Mouse (Mus musculus): Measurements from ENCODE around the gene Ppp1r35.

The Ppp1r35 gene

DNA sequence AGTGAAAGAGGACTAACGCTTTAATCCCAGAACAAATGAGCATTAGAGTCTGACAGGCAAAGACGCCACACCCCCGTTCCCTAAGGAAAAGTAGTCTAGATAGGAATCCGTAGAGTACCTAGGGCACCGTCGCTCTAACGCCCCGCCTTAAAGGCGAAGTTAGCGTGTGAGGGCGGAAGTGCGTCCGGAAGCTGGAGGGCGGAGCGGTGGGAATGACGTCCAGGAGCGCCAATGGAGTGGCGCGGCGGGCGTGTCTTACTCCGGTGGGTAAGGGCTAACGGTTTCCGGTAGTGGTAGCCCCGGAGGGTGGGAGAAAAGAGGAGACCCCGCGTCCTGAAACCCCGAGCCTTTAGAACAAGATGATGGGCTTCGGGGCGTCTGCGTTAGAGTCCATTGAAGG lies at the start of gene Ppp1r35:
Gene Ppp1r35 (plus strand): TSS at position 215 of the 400 bp plus-strand sequence.
- in situ Hi-C loops (cut with MboI, MseI) = loop anchor here (5.0 to 25.0 kb wide), 3 partner anchors 251 to 1816 kb away; partner anchors contain the start of genes Get4 (in 1 of the 2) and Ssc4d (in 1 of the 2)

DNA sequence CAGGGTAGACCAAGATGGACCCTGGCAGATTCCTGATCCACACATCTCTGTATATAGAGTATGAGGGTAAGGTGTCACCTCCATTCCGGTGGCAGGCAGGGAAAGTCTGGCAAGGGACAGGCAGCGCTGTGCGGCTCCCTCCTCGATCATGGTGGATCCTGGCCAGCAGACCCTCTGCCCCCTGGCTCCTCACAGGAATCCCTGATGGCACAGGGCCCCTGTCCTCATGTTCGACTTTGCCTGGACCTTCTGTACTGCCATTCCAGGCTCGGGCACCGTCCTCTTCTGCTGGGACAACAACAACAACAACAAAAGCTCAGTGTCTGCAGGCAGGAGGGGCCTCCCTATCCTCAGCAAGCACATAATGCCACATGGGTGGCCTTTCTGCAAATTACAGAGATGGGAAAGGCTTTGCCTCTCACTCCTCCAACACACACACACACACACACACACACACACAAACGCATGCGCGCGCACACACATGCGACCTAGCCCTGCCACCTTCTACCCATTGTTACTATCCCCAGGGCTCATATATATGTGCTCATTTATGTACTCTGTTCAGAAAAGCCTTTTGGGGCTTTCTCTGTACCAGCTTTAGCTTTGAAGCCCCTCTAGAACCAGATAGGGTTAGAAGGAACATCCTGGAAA lies 44.9 kb upstream of the Ppp1r35 start:
- in situ Hi-C loops (cut with MboI, MseI) = no loop called here

DNA sequence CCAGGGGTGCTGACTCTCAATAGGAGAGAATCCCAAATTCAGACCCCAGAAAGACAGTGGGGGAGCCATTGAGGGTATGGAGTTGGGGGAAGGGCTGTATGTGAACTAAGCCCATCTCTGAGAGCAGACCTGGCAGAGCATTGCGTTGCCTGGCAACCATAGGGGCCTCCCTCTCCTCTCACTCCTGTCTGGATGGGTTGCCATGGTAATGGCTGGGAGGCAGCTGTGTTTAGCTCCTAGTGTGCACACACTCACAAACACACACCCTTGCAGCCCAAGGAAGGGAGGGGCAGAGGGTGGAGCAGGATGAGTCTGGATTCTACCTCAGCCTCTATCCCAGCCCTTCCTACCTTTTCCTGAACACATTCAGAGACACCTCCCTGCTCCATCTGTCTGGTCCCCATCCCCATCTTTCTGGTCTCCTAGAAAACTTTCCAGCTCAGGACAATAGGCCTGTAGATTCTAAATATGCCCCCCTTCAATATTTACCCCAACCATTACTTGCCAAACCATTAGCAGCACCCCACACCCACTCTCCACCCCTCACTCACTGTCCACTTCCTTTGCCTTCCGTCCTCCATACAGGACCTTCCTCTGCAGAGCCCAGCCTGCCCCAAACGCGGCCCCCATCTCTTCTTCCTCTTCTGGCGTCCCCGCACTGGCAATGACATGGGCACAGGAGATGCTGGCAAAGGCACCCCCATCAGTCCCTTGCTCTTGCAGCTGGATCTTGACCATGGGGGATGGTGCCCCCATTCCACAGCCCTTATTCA lies 44.2 kb upstream of the Ppp1r35 start:
- in situ Hi-C loops (cut with MboI, MseI) = no loop called here

DNA sequence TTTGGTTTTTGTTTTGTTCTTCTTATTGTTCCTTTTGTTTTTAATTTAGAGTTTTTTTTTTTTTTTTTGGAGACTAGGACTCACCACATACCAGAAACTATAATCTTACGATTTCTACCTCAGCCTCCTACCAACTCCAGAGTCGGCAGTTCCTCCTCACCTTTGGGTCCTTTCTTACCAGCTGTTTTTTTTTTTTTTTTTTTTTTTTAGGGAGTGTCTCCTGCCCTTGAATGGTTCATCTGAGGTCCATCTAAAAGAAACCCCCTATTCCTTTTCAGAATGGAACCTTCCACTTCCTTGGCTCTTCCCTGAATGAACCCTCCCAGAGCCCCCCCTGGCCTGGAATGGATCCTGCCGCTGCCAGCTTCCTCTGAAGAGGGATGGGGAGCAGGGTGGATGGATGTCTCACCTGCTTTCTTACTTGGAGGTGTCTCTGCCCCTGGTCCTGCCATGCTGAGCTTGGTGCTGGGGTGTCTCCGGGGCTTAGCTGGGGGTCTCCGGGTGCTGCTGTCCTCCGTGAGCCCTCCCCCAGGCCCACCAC lies 41.2 kb upstream of the Ppp1r35 start:
- in situ Hi-C loops (cut with MboI, MseI) = no loop called here

DNA sequence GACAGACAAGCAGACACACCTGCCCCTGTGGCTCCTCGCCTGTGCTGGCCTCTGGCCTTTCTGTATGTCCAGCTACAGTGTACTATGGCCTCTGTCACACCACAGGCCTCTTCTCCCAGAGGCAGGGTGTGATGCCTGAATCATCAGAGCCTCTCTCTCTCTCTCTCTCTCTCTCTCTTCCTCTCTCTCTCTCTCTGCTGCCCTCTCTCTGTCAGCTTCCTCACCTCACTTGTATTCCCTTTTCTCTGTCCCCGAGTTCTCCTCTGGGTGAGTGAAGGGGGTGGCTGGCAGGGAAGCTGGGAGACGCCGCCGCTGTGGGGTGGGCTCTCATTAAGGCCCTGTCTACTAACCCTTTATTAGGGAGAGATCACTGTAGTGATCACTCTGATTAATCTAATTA lies 40.1 kb upstream of the Ppp1r35 start:
- in situ Hi-C loops (cut with MboI, MseI) = no loop called here

DNA sequence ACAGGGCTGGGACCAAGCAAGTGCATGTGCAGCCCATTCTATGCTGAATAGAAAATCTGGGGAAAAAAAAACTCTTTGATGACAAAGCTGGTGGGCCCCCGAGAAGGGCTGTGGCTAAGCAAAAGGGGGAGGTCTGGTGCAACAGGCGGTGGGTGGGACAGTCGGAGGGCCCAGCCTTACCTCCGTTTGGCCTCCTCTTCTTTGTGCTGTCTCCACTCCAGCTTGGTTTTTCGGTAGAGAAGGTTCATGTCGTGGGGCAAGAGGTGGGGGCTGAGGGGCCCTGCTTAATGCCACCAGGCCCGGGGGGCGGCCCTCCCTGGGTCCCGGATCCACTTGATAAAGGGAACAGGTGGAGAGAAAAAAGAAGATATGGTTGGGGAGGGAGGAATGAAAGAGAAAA lies 39.2 kb upstream of the Ppp1r35 start:
- in situ Hi-C loops (cut with MboI, MseI) = no loop called here

DNA sequence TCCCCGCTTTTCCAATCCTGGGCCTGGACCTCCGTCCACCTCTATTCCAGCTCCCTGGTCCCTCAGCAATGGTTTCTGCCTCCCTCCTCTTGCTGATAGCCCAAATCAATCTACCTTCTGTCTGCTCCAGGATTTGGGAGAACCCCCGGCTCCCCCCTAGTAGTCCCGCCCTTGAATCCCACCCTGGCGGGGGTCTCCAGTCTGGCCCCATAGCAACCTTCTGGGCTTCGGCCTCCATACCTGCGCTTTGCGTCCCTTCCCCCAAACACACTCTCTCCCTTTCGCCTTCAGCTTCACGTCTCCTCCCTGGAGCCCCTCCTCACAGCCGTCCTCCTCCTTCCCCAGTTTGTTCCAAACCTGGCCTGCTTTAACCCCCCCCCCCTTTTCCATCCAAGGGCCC lies 38.1 kb upstream of the Ppp1r35 start:
- in situ Hi-C loops (cut with MboI, MseI) = no loop called here

DNA sequence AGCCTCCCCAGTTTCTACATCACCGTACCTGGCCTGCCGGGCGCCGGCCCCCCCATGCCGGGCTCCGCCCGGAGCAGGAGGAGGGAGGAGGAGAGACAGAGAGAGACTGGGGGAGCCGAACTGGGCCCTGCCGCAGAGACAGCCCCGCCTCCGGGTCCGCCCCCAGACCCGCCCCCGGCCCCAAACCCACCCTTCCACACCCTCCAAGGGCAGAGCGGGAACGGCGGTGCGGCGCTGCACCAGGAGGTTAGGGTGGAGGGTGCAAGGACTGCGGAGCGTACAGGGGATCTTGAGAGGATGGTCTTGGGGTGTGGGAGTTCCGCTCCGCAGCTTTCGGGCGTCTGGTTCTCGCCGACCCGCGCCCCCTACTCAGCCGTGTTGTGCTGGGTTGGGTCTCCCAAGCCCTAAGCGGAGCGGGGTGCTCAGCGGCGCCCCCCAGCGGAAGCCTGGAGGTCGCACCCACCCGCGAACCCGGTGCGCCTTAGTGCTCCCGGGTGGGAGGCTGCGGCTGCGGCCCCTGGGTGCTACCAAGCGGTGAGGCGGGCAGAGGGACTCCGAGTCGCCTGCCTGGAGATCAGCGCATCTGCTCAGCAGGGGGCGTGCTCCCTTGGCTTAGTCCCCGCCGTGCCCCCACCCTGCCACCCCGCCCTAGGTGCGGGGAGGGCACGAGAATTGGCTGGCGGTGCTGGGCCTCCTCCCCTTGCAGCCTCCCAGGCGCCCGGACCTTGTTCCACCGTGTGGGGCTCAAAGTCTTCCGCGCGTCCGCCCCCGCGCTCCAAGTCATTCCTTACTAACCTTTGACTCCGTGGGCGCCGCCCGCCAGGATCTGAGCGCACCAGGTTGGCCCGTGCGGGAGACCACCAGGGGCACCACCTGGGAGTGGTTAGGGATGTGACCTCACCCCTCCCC lies 37.4 kb upstream of the Ppp1r35 start, which contains the start of gene Nyap1:
Gene Nyap1 (minus strand): TSS at position 585 of the 909 bp plus-strand sequence.
- in situ Hi-C loops (cut with MboI, MseI) = no loop called here

DNA sequence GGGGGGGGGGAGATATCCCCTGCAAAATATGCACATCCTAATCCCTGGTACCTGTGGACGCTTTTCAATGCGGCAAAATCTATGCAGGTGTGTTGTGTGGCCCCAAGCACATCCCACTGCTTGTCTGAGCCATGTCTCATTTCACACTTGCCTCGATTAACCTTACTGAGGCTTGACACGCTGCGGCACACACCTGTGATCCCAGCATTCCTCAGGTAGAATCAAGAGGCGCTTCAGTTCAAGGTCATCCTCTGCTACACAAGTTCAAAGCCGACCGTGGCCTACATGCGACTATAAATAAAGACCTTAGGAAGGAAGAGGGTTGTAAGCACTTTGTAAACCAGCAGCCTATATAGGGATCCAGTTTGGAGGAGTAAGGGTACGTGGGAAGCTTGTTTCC lies 36.6 kb upstream of the Ppp1r35 start:
- in situ Hi-C loops (cut with MboI, MseI) = no loop called here

DNA sequence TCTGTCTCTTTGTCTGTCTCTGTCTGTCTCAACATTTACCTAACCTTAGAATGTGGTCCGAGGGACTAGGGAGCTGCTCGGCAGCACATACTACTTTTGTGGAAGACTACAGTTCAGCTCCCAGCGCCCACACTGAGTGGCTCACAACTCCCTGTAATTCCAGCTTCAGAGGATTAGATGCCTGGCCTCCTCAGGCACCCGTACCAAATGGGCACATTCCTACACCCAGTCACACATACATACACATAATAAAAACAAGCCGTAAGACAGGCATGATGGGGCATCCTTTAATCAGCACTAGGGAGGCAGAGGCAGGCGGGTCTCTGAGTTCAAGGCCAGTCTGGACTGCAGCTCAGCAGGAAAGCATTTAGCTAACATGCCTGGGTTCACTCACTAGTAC lies 35.8 kb upstream of the Ppp1r35 start:
- in situ Hi-C loops (cut with MboI, MseI) = no loop called here

DNA sequence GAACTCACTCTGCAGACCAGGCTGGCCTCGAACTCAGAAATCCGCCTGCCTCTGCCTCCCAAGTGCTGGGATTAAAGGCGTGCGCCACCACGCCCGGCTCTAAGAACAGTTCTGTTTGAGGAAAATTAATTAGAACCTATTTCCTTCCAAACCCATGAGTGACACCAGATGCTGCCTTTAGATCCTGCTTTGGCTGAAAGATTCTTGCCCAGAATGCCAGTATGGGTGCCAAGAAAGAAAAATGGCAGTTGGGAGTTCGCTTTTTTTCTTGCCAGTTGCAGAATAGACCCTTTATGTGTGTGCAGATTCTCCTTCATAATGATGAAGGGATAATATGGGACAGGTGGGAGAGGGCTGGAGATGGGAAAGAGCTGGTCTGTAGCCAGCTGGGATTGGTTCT lies 34.5 kb upstream of the Ppp1r35 start:
- in situ Hi-C loops (cut with MboI, MseI) = no loop called here

DNA sequence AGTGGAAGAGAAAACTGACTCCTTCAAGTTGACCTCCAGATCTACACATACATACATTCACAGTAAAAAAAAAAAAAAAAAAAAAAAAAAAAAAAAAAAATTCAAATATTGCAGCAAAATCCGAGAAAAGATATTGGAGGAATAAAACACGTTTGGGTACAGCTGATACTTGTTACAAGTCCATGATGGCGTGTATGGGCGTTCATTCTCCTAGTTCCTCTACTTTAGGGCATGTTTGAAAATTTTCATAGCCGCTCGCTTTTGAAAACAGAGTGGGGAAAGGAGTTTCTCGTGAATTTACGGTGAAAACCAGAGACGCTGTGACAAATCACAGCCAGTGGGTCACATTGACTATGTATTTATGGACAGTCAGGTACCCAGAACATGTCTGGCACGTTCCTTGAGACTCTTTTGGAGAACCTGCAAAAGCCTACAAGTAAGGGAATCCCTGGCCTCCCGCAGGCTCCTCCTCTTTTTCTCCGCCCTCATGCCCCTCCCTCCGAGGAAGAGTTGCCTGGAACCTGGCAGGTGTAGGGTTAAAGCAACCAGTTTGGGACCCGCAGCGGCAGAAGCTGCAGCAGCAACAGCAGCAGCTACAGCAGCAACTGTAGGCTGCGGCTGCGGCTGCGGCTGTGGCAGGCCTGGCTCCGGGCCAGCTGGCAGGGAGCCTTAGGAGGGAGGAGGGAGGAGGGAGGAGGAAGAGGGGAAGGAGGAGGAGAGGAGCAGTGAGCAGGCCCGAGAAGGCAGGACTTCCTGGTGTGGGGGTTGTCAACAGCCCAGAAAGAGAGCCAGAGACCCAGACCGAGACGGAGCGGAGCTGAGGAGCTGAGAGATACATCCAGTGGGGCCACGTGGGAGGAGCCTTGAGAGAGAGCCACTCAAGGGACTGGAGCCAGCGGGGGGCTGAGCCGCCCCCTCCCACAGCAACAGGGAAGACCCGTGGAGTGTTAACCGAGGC lies 33.2 kb upstream of the Ppp1r35 start, which contains the start of gene Tsc22d4:
Gene Tsc22d4 (plus strand): TSS at position 517 of the 958 bp plus-strand sequence.
- in situ Hi-C loops (cut with MboI, MseI) = no loop called here

DNA sequence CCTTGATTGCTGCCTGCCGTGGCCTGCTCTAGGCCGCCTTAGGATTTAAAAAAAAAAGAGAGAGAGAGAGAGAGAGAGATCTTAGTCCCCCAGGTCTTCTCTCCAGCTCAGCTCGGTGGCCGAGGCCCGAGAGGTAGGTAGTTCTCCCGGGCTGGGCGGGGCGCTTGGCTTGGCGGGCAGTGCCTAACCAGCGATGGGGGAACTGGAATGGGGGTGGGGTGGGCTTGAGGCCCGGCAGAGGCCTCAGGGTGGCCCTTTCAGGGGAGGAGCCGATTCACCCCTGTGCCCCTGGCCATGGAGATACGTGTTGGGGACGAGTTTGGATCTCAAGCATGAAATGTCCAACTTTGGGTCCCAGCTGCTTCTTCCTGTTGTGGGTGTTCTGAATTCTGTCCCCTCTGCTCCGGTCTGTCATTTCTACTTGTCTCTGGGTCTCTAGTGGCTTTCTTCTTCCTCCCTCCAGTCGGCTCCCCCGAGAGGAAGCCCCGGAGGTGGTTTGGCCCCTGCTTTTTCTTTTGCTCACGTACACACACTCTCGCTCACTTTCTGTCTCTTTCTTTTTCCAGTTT lies 32.3 kb upstream of the Ppp1r35 start:
- in situ Hi-C loops (cut with MboI, MseI) = no loop called here

DNA sequence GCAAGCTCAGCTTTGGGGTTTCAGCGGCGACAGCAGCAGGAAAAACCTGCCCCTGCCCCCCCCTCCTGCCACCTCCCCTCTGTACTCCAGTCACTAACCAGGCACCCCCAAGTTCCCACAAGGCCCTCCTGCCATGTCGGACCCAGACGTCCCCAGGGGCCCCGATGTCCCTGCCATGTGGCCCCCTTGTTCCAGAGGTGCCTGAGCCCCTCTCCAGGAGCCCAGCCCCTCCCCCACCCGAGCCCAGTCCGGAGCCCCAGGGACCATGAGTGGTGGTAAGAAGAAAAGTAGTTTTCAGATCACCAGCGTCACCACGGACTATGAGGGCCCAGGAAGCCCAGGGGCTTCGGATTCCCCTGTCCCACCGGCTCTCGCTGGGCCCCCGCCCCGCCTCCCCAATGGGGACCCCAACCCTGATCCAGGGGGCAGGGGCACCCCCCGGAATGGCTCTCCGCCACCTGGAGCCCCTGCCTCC lies 31.8 kb upstream of the Ppp1r35 start:
- in situ Hi-C loops (cut with MboI, MseI) = no loop called here

DNA sequence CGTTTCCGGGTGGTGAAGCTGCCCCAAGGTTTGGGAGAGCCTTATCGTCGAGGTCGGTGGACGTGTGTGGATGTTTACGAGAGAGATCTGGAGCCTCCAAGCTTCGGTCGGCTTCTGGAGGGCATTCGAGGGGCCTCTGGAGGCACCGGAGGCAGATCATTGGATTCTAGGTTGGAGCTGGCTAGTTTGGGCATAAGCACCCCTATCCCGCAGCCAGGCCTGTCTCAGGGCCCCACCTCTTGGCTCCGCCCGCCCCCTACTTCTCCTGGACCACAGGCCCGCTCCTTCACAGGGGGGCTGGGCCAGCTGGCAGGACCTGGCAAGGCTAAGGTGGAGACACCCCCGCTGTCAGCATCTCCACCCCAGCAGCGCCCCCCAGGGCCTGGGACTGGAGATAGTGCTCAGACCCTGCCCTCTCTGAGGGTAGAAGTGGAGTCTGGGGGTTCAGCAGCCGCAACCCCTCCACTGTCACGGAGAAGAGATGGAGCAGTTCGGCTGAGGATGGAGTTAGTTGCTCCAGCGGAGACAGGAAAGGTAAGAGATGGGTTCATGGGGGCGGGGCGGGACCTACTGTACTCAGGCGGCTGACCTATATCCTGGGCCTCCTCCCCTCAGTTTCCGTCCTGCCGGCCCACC lies 31.2 kb upstream of the Ppp1r35 start:
- in situ Hi-C loops (cut with MboI, MseI) = no loop called here

DNA sequence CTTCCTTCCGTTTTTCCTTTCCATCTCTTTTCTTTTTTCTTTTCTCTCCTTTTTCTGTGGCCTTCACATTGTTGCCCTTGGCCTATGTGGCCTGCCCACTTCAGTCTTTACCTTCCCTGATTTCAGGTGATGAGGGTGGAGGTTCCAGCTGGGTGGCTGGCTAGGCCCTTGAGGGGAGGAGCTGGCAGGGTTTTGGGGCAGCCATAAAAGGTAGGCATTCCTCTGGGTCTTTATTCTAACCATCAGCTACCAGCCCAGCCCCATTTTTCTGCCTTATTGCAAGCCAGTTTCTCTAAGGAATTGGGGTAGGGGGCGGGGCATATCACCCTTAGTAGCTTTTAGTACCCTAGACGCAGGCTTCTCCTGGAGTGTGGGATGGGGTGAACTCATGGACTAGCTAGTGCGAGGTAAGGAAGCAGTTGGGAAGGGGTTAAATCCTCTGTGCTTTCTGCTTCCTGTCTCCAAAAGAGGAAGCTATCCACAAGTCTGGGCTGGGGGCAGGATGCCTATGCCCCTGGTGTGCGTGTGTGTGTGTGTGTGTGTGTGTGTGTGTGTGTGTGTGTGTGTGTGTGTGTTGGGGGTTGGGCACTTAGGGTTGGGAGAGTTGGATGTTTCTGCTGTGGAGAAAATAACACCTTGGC lies 30.4 kb upstream of the Ppp1r35 start:
- in situ Hi-C loops (cut with MboI, MseI) = no loop called here

DNA sequence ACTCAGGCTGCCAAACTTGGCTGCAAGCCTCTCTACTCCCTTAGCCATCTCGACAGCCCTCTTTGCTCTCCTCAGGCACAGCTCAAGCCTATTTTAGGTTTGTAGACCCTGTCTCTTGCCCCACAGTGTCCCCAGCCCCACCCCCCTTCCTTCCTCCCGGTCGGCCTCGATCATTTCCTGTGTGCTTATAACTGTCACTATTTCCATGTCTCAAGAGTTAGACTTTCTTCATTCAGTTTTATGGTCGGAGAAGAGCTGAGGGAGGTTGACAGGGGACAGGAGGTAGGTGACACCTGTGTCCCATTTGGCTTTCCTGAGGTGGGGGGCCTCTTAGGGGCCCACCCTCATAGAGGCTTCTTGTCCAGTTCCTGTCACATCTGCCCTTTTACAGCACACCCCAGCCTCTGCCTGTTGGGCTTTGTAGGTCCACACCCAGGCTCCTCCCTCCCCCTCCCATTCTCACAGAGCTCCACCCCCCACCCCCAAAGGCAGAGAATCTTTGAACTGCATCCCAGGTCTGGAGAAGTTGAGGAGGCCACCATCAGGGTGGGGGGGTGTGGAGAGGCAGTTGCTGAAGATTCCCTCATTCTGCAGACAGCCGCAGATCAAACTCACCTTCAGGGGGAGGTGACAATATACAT lies 29.3 kb upstream of the Ppp1r35 start:
- in situ Hi-C loops (cut with MboI, MseI) = no loop called here

DNA sequence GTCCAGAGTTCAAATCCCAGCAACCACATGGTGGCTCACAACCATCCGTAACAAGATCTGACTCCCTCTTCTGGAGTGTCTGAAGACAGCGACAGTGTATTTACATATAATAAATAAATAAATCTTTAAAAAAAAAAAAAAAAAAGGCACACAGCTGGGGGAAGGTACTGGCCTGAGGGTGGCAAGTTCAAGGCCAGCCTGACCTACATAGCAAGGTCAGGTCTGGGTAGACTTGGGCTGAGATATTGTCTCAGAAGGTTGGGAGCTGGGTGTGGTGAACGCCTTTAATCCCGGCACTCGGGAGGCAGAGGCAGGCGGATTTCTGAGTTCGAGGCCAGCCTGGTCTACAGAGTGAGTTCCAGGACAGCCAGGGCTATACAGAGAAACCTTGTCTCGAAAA lies 28.4 kb upstream of the Ppp1r35 start:
- in situ Hi-C loops (cut with MboI, MseI) = loop anchor here in 1 of 2 experiments (25.0 kb wide), 1 partner anchor 413 kb away; the partner anchor contains the start of gene Slc12a9
